Mouse (Mus musculus): ENCODE measurements around the gene Camta1.

GRCm38 (mm10) chr4:151899707-151900384 is 38.2 kb upstream of the Camta1 start:
- TF ChIP-seq POLR2A (IDR thresholded peaks at IDR 0.05; ENCODE audit: borderline replicate concordance, low read depth, low read length) (no peak), CTCF (IDR thresholded peaks at IDR 0.05; ENCODE audit: low read depth, low read length) (no peak)

All from bone marrow macrophage, adult 2 months (primary cell).